Mouse (Mus musculus) kidney, postnatal 14 days (tissue): ENCODE measurements around the gene Vmn1r235.
"Not testable (repeated sequence)": the region's sequence is repeated elsewhere in the genome, so short reads cannot be mapped to it uniquely, and the experiment has no call there.

Experiments
- DNase-seq: peaks from one replicate; pipeline ENCODE4 v3.0.0; 2022; ENCODE audit warnings: mixed read lengths

Vmn1r235 gene

DNA sequence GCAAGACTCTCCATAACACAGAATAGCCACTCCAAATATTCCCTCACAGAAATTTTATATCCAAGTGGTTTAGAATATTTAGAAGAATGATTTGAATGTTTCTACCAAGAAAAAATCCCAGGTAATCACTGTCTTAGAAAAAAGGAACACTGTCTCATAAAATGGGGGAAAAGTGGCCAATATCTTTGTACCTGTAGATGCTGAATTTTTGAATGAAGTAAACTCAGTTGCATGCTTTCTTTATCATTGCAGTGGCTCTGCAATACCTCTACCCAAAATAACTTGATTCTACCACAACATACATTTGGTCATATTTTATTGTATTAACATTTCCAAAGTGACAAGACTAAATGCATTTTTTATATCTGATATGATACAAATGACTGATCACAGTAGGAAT, at the start of gene Vmn1r235:
Gene Vmn1r235 (plus strand): TSS at position 301 of the 400 bp plus-strand sequence.
- DNase-seq, result no peak

GRCm38 (mm10) chr17:21211081-21211480, 45.1 kb upstream of the Vmn1r235 start:
- DNase-seq, result not testable (repeated sequence)

- DNase-seq, result no peak
Measured at GRCm38 (mm10) chr17:21225787-21226186, 30.4 kb upstream of the Vmn1r235 start, which contains the start of gene Vmn1r234. Gene Vmn1r234, plus strand, starts transcription at chr17:21226087.

DNA sequence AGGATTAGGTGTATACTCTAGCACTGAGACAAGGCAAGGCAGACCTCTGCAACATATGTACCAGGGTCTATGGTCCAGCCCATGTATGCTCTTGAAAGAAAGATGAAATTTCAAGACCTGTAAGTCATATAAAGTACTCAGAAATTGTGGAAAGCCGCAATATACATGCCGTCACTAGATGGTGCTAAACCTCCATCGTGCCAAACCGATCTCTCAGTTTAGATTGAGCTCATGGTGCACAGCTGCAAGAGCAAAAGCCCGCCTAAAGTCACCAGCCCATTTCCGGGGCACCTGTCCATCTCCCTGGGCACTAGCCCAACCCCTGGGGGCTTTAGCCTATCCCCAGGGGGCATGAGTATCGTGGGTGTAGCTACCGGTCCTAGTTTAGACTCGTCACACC, 24.6 kb upstream of the Vmn1r235 start:
- peak; percentile 49 for DNase-seq

- DNase-seq, result peak; percentile 67
Measured at GRCm38 (mm10) chr17:21272103-21272502, 15.9 kb downstream of the Vmn1r235 start.

DNA sequence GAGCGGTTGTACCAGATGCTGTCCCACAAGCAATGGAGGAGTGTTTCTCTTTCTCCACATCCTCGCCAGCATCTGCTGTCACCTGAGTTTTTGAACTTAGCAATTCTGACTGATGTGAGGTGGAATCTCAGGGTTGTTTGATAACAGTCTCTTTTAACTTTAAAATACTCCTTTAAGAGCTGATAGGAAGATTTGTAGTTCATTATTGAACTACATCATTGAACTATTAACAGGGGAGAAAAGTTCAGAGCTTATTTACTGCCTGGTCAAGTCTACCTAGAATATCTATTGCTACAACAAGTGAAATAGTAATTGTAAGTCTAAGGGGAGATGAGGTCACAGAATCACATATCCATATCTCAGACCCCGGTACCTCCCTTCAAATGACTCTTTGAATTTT, 26.4 kb downstream of the Vmn1r235 start, which contains the start of gene Vmn1r236:
Gene Vmn1r236 (plus strand): TSS at position 301 of the 400 bp plus-strand sequence.
- DNase-seq, result no peak

DNA sequence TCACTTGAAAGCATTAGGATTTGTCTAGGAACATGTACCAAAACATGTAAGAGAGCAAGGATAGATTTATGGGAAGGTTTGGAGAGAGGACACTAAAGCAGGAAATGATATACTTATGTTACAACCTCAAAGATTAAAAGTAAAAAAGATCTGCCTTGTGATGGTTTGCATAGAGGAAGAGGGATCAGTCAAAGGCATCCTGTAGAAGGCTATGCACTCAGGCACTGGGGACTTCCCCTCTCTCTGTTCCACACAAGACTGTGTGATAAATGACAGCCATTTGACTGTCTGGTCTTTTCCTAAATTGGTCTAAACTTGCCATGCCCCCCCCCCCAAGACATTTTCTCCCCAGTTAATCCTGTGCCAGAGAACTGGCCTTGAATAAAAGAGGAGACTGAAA, 28.2 kb downstream of the Vmn1r235 start:
- DNase-seq, result no peak

- no peak for DNase-seq
Measured at GRCm38 (mm10) chr17:21289695-21290094, 33.5 kb downstream of the Vmn1r235 start.

- no peak for DNase-seq
Measured at GRCm38 (mm10) chr17:21311565-21311964, 55.4 kb downstream of the Vmn1r235 start, which contains the start of gene Vmn1r237. Gene Vmn1r237, plus strand, starts transcription at chr17:21311865.
